Mouse (Mus musculus): ENCODE measurements around the gene Coq2.

Gene Coq2

DNA sequence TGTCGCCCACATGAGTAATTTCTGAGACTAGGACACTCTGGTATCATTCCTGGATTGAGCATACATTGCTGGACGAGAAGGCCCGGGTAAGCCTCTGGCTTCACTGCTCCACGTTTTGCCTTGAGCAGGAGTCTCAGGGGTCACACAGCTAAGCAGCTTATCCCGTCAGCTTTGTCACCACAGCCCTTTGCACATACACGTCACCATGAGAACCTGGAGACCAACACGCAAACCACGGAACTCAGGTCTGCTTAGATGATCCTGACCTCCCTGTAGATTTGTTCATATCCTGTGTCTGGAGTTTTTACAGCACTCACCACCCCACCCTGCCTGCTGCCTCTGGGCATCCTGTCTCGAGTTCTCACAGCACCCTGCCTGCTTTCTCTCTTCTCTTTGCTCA is 54.0 kb downstream of the Coq2 start:
- DNase-seq (ENCODE audit: low spot score), result peak; percentile 13

GRCm38 (mm10) chr5:100619586-100620275 is 55.2 kb downstream of the Coq2 start:
- DNase-seq (ENCODE audit: low spot score), result peak; percentile 23

- no peak for DNase-seq (ENCODE audit: low spot score)
Measured at GRCm38 (mm10) chr5:100613896-100614768, 60.8 kb downstream of the Coq2 start.

DNA sequence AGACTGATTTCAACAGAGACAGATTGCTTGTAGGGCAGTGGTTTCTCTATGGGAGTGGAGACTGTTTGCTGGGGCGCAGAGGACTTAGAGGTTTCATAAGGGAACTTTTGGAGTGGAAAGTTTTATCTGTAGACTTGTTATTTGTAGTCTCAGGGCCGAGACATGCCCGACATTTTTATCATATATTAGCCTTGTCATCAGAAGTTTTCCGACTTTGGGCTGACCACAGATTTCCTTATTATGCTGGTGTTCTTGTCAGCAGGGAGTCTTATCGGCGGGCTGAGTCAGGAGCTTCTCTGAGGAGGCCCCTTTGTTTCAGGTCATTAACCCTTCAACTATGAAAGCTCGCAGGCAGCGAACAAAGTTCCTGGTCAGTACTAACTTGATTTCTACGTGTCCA is 67.1 kb downstream of the Coq2 start:
- DNase-seq (ENCODE audit: low spot score), result no peak

- no peak for DNase-seq (ENCODE audit: low spot score)
Measured at GRCm38 (mm10) chr5:100607090-100607762, 67.7 kb downstream of the Coq2 start.

- DNase-seq (ENCODE audit: low spot score), result peak; percentile 69
Measured at GRCm38 (mm10) chr5:100605828-100606229, 69.1 kb downstream of the Coq2 start.

Measured in testis, postnatal 10 days (tissue).